Mouse (Mus musculus) ES-Bruce4 (cell line): ENCODE measurements around the gene Abca2.

Source experiments
- CTCF ChIP-seq: IDR thresholded peaks from one replicate; pipeline ENCODE4 v1.8.1; 2011; ENCODE audit warnings: low read depth, low read length
- EP300 ChIP-seq: IDR thresholded peaks from 2 replicates; pipeline ENCODE4 v1.6.1; 2011; ENCODE audit warnings: low read depth, low read length; ENCODE audit not compliant: insufficient read depth
- POLR2A ChIP-seq: IDR thresholded peaks from one replicate; pipeline ENCODE4 v1.8.1; 2011; ENCODE audit warnings: low read length; ENCODE audit not compliant: insufficient read depth

GRCm38 (mm10) chr2:25417426-25417825 is 11.1 kb upstream of the Abca2 start:
- no peak for TF ChIP-seq CTCF
- no peak for TF ChIP-seq POLR2A
- no peak for TF ChIP-seq EP300
